Mouse (Mus musculus) midbrain, embryonic 10.5 days (tissue): ENCODE measurements around the gene Cwc22. TPM values are rescaled to one million over a fixed set of nuclear protein-coding genes. Genes with fewer than 3 reads are reported as not detected.

ENCODE experiments used
- DNase-seq: peaks from one replicate; pipeline ENCODE4 v3.0.0-alpha.2; 2017; ENCODE audit warnings: low spot score
- H3K27ac ChIP-seq: fragments of 300-500 bp; sonication (generic); replicated peaks from 2 replicates; pipeline ENCODE4 v1.5.1; 2016; ENCODE audit warnings: mild to moderate bottlenecking
- H3K27me3 ChIP-seq: fragments of 300-500 bp; sonication (generic); 2 replicates; pipeline ENCODE4 v1.6.1; 2016; ENCODE audit warnings: low read depth, mild to moderate bottlenecking; ENCODE audit not compliant: poor library complexity, severe bottlenecking
- H3K36me3 ChIP-seq: fragments of 300-500 bp; sonication (generic); 2 replicates; pipeline ENCODE4 v1.6.1; 2016; ENCODE audit warnings: mild to moderate bottlenecking, moderate library complexity
- H3K4me1 ChIP-seq: fragments of 300-500 bp; sonication (generic); 2 replicates; pipeline ENCODE4 v1.6.1; 2016
- H3K4me3 ChIP-seq: fragments of 300-500 bp; sonication (generic); 2 replicates; pipeline ENCODE4 v1.5.1; 2016; ENCODE audit warnings: mild to moderate bottlenecking, moderate library complexity
- H3K9me3 ChIP-seq: fragments of 300-500 bp; sonication (generic); replicated peaks from 2 replicates; pipeline ENCODE4 v1.6.1; 2016; ENCODE audit warnings: mild to moderate bottlenecking
- WGBS: fragments of 180-500 bp; shearing (Covaris S2); methylation state at CpG from one replicate; pipeline ENCODE4 v1.1.7; 2016; 5-methylcytosine and 5-hydroxymethylcytosine counted together
- polyA plus RNA-seq: library from polyadenylated mRNA; unstranded; fragments of >200 nt; fragmentation: Nextera tagmentation; extraction: Ambion mirVana; gene quantifications from 2 replicates; pipeline ENCODE4 v1.2.1, GENCODE M21; 2016

Gene Cwc22
- polyA plus RNA-seq, 1 experiment from 2014 or later: 38.6 TPM

DNA sequence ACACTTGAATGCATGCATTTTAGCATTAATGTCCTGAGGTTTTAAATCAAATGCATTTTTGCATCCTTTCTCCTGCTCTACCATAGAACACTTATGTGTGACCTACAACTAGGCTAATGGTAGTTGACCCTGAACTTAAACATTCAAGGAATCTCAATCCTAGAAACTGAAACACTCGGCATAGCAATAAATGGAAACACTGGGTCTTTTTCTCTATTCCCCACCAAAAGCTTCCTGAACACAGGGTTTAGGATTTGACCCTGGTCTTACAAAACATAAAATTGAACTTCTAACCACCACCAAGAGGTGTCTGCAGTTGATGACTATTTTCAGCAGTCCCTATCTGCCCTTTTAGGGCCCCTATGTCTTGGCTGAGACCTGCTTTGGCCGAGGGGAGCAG lies 57.3 kb downstream of the Cwc22 start:
- H3K9me3 ChIP-seq: no peaks in the 10 kb centered on the region
- H3K27me3 ChIP-seq: no peaks in the 10 kb centered on the region
- H3K36me3 ChIP-seq: peaks cover 16% of the 10 kb centered on the region
- DNase-seq: no peak
- no peak overlapping the region for H3K4me3 ChIP-seq
- WGBS: 84% methylated on average over 2 of the region's 2 CpGs
- H3K27ac ChIP-seq: no peak overlapping the region
- H3K4me1 ChIP-seq: no peaks in the 10 kb centered on the region

DNA sequence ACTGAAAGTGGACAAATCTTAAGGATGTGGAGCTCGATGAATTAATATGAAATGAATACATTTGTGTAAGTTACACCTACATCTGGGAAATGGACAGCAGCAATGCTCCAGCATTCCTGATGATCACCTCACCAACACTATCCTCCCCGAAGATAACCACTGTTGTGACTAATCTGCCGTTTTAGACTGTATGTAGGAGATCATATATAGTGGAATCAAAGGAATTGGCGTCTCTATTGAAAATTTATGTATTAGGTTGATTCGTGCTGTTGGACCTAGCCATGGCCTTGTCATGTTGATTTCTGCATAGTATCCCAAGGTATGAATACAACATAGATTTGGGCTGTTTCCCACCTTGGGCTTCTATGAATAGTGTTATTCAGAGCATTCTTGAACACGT lies 58.1 kb downstream of the Cwc22 start:
- no peak overlapping the region for H3K4me3 ChIP-seq
- H3K27ac ChIP-seq: no peak overlapping the region
- WGBS: 91% methylated on average over 6 of the region's 6 CpGs
- H3K36me3 ChIP-seq: peaks cover 9% of the 10 kb centered on the region
- DNase-seq: no peak
- H3K27me3 ChIP-seq: no peaks in the 10 kb centered on the region
- H3K9me3 ChIP-seq: no peaks in the 10 kb centered on the region
- H3K4me1 ChIP-seq: no peaks in the 10 kb centered on the region

DNA sequence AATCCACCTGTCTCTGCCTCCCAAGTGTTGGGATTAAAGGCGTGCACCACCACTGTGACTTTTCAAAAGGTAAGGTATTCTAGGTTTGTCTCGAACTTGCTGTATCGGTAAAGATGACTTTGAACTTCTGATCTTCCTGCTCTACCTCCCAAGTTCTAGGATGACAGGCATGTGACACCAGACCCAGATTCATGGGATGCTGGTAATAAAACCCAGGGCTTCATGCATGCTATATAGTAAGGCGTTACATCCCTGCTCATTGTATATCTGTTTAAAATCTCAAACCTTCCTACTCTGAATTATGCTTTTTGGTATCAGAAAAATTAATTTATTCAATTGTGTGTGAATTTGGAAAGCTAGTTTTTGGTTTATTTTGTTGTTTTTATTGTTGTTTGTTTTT lies 59.0 kb downstream of the Cwc22 start:
- 92% methylated on average over 4 of the region's 4 CpGs for WGBS
- DNase-seq: no peak
- Histone ChIP-seq H3K9me3 (no peaks in the 10 kb centered on the region), H3K27ac (no peak overlapping the region), H3K4me1 (no peaks in the 10 kb centered on the region), H3K4me3 (no peak overlapping the region), H3K36me3 (no peaks in the 10 kb centered on the region), H3K27me3 (no peaks in the 10 kb centered on the region)

DNA sequence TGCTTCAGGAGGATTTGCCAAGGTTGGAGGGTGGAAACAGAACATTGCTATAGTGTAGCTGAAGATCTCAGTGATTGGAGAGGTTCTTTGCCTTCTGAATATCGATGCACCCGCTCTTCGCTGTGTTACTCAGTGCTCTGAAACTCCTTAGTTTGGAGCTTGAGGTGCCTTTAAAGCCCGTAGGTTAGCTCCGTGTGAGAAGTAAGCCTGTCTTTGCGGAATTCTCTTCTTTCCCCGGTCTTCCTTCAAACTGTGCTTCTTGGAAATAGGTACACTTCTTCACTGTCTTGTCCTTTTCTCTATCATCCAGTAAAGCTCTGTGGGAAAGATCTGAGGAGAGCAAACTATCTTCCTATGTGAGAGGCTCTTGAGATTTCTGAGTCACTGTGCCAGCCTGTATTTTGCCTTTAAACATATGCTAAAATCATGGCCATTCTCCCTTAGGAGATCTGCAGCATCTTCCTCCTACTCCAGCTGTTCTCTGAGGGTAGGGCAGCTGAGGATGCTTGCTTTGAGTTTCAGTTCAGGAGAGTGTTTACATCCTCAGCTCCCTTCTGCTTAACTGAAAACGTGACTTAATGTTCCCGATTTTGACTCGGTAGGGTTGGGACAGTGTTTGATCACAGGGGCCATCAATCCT lies 60.6 kb downstream of the Cwc22 start:
- H3K27me3 ChIP-seq: no peaks in the 10 kb centered on the region
- no peaks in the 10 kb centered on the region for H3K4me1 ChIP-seq
- WGBS: 91% methylated on average over 10 of the region's 10 CpGs
- H3K9me3 ChIP-seq: no peaks in the 10 kb centered on the region
- H3K27ac ChIP-seq: no peak overlapping the region
- no peak overlapping the region for H3K4me3 ChIP-seq
- DNase-seq: no peak
- H3K36me3 ChIP-seq: no peaks in the 10 kb centered on the region

DNA sequence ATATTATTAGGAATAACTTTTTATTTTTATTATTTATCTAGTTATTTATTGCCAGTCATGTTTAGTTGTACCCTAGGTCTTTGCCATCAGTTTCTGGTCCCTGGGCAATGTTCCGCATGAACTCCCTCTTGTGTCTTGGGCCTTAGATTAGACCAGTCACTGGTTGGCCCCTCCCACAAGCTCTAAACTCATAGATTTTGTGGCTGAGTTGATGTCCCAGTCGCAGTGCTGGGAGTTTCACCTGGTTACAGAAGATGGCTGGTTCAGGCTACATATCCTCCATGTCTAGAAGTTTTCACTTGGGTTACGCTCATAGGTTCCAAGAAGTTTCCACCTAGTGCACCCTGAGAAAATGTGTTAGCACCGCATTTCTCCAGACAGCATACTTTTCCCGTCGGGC lies 61.1 kb downstream of the Cwc22 start:
- Histone ChIP-seq H3K4me1 (no peaks in the 10 kb centered on the region), H3K27ac (no peak overlapping the region), H3K36me3 (no peaks in the 10 kb centered on the region), H3K4me3 (no peak overlapping the region), H3K9me3 (no peaks in the 10 kb centered on the region), H3K27me3 (no peaks in the 10 kb centered on the region)
- DNase-seq: no peak
- 93% methylated on average over 6 of the region's 6 CpGs for WGBS

DNA sequence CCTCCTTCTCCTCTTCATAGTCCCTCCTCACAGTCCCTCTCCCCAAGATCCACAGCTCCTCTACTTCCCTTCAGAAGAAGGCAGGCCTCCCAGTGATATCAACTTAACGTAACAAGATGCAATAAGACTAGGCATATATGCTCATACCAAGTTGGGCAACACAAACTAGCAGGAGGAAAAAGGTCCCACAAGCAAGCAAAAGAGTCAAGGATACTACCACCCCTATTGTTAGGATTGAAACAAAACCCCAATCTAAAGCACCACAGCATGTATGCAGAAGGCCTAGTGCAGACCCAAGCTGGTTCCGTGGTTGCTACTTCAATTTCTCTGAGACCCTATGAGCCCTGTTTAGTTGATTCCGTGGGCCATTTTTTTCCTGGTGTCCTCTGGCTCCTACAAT lies 61.7 kb downstream of the Cwc22 start:
- Histone ChIP-seq H3K36me3 (no peaks in the 10 kb centered on the region), H3K9me3 (no peaks in the 10 kb centered on the region), H3K4me3 (no peak overlapping the region), H3K27me3 (no peaks in the 10 kb centered on the region), H3K27ac (no peak overlapping the region), H3K4me1 (no peaks in the 10 kb centered on the region)
- 95% methylated on average over 3 of the region's 3 CpGs for WGBS
- DNase-seq: no peak

DNA sequence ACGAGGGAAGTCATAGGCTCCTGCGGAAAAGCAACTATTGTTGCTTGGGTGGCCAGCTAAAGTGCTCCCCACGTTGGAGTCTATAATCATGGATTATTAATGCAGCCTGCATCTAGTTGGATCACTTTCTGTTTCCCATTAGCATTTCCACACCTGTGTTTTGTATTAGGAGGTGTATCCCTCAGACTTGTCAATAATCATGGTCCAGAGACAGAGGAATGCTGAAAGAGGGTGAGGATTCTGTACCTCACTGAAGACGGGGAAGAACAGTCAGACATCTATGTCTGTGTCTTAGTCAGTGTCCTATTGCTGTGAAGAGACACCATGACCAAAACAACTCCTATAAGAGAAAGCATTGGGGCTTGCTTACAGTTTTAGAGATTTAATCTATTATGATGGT lies 63.2 kb downstream of the Cwc22 start:
- no peaks in the 10 kb centered on the region for H3K27me3 ChIP-seq
- no peak overlapping the region for H3K27ac ChIP-seq
- no peak overlapping the region for H3K4me3 ChIP-seq
- no peaks in the 10 kb centered on the region for H3K4me1 ChIP-seq
- H3K9me3 ChIP-seq: no peaks in the 10 kb centered on the region
- H3K36me3 ChIP-seq: no peaks in the 10 kb centered on the region
- 89% methylated on average over 4 of the region's 4 CpGs for WGBS
- DNase-seq: no peak

DNA sequence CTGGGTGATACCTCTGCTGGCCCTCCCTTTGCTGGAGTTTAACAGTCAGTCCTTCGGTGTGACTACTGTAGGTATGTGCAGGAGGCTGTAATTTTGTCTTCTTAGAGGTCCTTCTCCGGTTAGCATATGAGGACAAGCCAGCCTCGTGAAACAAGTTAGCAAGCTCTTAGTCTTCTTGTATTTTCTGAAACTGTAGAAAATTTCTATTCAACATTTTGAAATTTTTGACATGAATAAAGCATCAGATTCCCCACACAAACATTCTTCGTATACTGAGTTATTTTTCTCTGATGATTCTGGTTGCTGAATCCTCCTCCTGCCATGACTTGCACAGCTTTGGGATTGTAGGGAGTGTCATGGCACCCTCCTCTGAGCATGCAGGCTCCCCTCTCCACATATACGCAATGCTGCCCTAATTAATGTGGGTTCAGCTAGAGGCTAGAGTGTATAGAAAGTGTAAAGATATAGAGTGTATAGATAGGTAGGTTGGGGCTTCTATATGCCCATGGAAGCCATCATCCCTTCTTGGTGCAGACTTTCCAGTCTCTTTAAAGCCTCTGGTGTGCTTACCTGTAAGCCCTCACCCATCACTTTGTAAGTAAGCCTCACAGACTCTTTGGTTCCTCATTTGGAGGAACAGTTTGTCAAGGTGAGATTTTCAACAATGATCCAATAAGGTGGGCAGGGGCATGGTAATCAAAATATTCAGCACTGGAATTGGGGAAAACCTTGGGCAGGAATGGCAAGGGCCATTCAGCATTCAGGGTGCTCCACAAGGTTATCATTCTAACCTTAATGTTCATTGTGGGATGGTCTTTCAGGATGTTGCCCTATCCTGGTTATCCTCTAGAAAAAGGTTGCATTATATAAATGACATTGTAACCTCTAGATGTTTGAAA lies 64.6 kb downstream of the Cwc22 start:
- no peaks in the 10 kb centered on the region for H3K9me3 ChIP-seq
- H3K36me3 ChIP-seq: no peaks in the 10 kb centered on the region
- no peak overlapping the region for H3K4me3 ChIP-seq
- DNase-seq: no peak
- no peaks in the 10 kb centered on the region for H3K27me3 ChIP-seq
- H3K4me1 ChIP-seq: no peaks in the 10 kb centered on the region
- WGBS: 85% methylated on average over 5 of the region's 5 CpGs
- H3K27ac ChIP-seq: no peak overlapping the region

DNA sequence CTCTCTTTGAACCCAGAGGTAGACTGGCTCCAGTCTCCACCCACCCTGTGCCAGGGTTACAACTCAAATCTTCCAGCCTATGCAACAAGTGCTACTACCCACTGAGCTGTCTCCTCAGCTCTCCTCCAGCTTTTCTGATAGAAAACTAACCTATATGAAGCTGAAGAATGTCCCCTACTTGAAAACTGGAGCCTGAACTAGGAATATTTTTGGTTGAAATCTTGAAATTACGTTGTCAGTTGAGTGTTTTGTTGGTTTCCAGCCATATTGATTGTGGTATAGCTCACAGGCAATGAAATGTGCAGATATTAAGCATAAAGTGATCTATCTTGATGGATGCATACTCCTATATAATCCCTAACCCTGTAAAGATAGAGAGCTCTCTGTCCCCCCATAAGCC lies 65.8 kb downstream of the Cwc22 start:
- no peak overlapping the region for H3K4me3 ChIP-seq
- WGBS: 84% methylated on average over 1 of the region's 1 CpGs
- H3K9me3 ChIP-seq: no peaks in the 10 kb centered on the region
- H3K27me3 ChIP-seq: no peaks in the 10 kb centered on the region
- H3K4me1 ChIP-seq: no peaks in the 10 kb centered on the region
- H3K36me3 ChIP-seq: no peaks in the 10 kb centered on the region
- H3K27ac ChIP-seq: no peak overlapping the region
- no peak for DNase-seq

DNA sequence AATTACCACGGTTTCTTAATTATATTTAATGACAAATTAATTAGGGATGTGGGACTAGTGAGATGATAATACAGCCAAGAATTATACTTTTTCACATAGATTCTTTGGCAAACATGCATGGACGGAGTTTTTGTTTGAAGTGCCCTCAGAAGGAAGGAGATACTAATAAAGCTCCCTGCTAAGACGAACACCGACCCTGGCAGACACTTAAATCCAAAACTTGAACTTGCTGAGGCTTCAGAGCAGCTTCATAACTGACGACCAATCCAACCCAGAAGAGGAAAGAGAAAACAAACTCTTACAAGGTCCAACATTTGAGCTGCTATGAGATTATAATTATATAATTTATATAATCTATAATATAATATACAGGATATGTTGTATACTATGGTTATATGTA lies 66.4 kb downstream of the Cwc22 start:
- Histone ChIP-seq H3K4me1 (no peaks in the 10 kb centered on the region), H3K4me3 (no peak overlapping the region), H3K27ac (no peak overlapping the region), H3K36me3 (no peaks in the 10 kb centered on the region), H3K9me3 (no peaks in the 10 kb centered on the region), H3K27me3 (no peaks in the 10 kb centered on the region)
- no peak for DNase-seq
- WGBS: 83% methylated on average over 5 of the region's 5 CpGs

DNA sequence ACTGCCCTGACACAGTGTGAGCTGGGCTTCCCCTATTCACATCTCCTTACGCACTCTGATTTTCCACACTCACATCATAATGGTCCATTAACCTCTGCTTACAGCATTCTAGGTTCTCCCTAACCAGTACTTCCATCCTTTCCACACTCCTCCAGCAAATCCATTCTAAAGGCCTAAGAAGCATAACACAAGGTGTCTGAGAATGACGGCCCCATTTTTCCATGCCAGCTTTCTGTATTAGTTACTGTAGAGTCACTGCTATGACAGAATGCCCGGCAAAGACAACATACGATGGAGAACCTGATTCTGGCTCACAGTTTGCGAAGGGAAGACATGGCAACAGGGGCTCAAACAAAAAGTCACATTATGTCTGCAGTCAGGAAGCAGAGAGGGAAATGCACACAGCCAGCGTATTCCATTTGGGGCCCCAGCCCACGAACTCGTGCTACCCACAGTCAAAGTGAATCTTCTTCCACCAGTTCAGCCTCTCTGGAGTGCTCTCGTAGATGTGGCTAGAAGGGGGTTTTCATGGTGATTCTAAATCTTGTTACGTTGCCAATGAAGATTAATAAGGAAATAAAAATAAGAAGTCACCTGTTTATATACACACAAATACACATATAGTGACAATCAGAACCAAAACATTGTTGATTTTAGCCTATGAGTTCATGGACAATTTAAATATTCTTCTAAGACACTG lies 68.9 kb downstream of the Cwc22 start:
- no peaks in the 10 kb centered on the region for H3K36me3 ChIP-seq
- H3K4me1 ChIP-seq: no peaks in the 10 kb centered on the region
- H3K9me3 ChIP-seq: no peaks in the 10 kb centered on the region
- DNase-seq: no peak
- no peaks in the 10 kb centered on the region for H3K27me3 ChIP-seq
- WGBS: 89% methylated on average over 10 of the region's 10 CpGs
- no peak overlapping the region for H3K27ac ChIP-seq
- no peak overlapping the region for H3K4me3 ChIP-seq

DNA sequence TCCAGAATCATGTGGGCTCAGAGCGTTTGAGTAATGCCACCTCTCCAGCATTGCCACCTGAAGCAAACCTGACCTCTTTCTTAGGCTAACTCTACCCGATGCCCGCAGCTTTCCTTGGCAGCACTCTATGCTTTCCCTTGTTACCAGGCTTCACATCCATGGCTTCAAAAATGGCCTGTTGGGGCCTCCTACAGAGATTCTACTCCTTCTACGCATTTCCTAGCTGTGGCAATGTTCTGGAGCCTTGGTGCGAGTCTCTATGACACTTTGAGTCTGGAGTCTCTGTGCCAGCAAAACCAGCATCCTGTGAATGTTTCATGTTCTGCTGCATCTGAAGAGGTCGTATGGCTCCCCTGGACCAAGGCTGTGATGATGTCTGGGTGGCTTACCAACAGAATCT lies 69.8 kb downstream of the Cwc22 start:
- H3K36me3 ChIP-seq: no peaks in the 10 kb centered on the region
- H3K9me3 ChIP-seq: no peaks in the 10 kb centered on the region
- no peak for DNase-seq
- H3K27me3 ChIP-seq: no peaks in the 10 kb centered on the region
- no peak overlapping the region for H3K4me3 ChIP-seq
- WGBS: 90% methylated on average over 6 of the region's 6 CpGs
- H3K4me1 ChIP-seq: no peaks in the 10 kb centered on the region
- no peak overlapping the region for H3K27ac ChIP-seq

DNA sequence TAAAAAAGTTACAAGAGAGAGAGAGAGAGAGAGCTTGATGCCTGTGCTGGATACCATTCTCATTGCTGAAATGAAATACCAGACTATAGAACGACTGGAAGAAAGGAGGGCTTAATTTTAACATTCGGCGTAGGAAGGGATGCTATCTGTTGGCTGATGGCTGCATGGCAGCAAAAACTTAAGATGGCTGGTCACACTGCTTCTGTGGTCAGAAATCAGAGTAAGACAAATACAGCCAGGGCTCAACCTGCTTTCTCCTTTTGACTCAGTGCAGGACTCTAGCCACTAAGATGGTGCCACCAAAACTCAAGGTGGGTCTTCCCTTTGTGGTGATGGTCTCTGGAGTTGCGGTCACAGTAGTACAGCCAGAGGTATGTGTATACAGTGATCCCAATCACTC lies 70.7 kb downstream of the Cwc22 start:
- 88% methylated on average over 4 of the region's 4 CpGs for WGBS
- H3K36me3 ChIP-seq: no peaks in the 10 kb centered on the region
- no peaks in the 10 kb centered on the region for H3K9me3 ChIP-seq
- H3K4me1 ChIP-seq: no peaks in the 10 kb centered on the region
- H3K27ac ChIP-seq: no peak overlapping the region
- no peaks in the 10 kb centered on the region for H3K27me3 ChIP-seq
- no peak for DNase-seq
- no peak overlapping the region for H3K4me3 ChIP-seq
